Mouse (Mus musculus): ENCODE results near the gene Ndufa4. TPM values are rescaled to one million over a fixed set of nuclear protein-coding genes. Genes with fewer than 3 reads are reported as not detected.

Ndufa4 gene
- polyA plus RNA-seq (2021), result 1,013 TPM

DNA sequence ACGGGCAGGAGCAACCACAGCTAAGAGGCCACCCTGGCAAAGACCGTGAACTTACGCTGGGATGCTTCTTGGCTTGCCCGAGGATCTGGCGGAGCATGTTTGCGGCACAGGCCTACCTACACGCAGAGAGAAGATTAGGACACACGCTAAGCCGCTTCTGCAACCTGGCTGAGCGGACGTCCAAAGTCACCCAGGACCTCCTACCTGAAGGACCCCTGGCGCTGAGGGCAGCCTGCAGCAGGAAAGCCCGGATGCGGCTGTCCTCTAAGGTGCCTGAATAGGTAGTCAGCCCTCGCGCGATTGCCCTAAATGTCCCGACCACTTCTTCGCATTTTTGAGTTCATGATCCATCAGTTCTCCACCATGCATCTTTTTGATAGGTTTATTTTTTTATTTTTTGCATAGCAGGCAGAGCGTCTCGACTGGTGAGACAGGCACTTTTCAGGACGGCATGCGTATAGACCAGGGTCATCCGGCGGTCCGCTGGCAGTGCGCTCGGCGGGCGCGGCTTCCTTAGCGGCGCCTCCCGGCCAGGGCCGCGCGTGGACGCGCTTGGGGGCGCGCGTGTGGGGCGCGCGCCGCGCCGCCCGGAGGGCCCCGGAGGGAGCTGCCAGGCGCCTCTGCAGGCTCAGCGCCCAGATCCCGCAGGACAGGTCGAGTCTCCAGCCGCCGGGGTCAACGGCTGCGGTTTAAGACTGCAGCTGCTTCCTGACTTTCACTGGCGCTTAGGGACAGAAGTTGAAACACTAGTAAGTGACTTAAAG lies at the start of gene Ndufa4, which contains the start of gene Phf14:
TSS of gene Ndufa4 (minus strand) at position 229 of the 764 bp plus-strand sequence.
TSS of gene Phf14 (plus strand) at position 541 of the 764 bp plus-strand sequence.
- in situ Hi-C loops (cut with MboI; ENCODE audit: low pct_unique_long_range_greater_than_20kb), result loop anchor here (25.0 kb wide), 2 partner anchors 1155 to 1955 kb away; partner anchors contain the start of genes 2610001J05Rik and Tmem106b
- ATAC-seq (peak; percentile 96), DNase-seq (ENCODE audit: low read depth, low spot score) (peak; percentile 82)
- CTCF ChIA-PET, result no interaction called here
- no peaks in the 10 kb centered on the region for H3K27me3 ChIP-seq
- POLR2A ChIA-PET, result interaction anchor here (1.7 kb wide), 1 partner anchor 18 kb away, joined by 6 read pairs; no protein-coding TSS in a partner anchor
- no peak for TF ChIP-seq CTCF (IDR thresholded peaks at IDR 0.05)

DNA sequence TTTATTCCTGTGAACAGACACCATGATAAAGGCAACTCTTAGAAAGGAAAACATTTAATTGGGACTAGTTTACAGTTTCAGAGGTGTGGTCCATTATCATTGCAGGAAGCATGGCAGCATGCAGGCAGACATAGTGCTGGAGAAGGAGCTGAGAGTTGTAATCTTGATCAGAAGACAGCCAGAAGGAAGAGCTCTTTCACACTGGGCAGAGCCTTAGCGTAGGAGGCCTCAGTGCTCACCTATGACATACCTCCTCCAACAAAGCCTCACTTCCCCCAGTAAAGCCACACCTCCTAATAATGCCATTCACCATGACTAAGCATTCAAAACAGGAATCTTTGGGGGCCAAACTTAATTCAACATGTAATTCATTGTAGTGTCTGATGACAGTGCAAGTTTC lies 40.8 kb upstream of the Ndufa4 start:
- in situ Hi-C loops (cut with MboI; ENCODE audit: low pct_unique_long_range_greater_than_20kb), result no loop called here
- ChIA-PET CTCF (interaction anchor here (1.5 kb wide), 1 partner anchor 24 kb away, joined by 3 read pairs; no protein-coding TSS in a partner anchor), POLR2A (no interaction called here)
- ATAC-seq (no peak), DNase-seq (ENCODE audit: low read depth, low spot score) (no peak)
- TF ChIP-seq CTCF (IDR thresholded peaks at IDR 0.05), result no peak
- H3K27me3 ChIP-seq, result no peaks in the 10 kb centered on the region

DNA sequence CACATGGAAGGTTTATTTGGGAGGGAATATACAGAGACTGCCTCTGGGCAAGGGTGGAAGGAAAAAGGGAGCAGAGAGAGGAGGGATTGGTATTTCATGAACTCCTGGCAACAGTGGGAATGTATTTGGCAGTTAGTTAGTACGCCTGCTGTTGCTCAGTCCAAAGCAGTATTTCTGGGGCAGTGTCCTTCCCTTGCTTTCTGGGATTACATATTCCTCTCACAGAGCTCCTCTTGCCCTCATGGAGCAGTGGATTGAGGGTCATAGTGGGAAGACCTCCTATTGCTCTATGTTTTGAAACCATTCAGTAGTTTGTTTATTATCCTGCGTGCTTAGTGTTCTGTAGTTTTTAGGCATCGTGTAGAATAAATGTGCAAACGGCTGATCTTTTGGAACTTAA lies 34.8 kb upstream of the Ndufa4 start:
- DNase-seq (ENCODE audit: low read depth, low spot score) (no peak), ATAC-seq (no peak)
- ChIA-PET POLR2A (no interaction called here), CTCF (no interaction called here)
- H3K27me3 ChIP-seq, result no peaks in the 10 kb centered on the region
- TF ChIP-seq CTCF (IDR thresholded peaks at IDR 0.05), result no peak
- in situ Hi-C loops (cut with MboI; ENCODE audit: low pct_unique_long_range_greater_than_20kb), result no loop called here

DNA sequence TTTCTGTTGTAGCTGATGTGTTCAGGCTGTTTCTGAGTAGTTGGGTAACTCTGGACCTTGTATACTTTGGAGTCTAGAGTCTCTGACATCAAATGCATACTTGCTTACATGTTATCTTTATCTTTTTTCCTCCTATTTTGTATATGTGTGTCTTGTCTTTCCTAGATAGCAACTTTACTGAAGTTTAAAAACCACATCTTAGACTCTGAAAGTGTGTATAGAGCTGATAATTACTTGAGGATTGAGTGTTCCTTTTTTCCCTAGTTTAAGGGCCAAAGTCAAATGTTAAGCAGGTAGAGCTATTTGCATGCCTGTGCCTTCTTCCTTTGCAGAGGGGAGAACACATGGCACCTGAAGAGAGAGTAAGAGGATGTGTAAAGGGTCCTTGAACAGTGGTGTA lies 33.6 kb upstream of the Ndufa4 start:
- ATAC-seq (no peak), DNase-seq (ENCODE audit: low read depth, low spot score) (no peak)
- POLR2A ChIA-PET, result no interaction called here
- no peak for TF ChIP-seq CTCF (IDR thresholded peaks at IDR 0.05)
- H3K27me3 ChIP-seq, result no peaks in the 10 kb centered on the region
- in situ Hi-C loops (cut with MboI; ENCODE audit: low pct_unique_long_range_greater_than_20kb), result no loop called here
- CTCF ChIA-PET, result no interaction called here

DNA sequence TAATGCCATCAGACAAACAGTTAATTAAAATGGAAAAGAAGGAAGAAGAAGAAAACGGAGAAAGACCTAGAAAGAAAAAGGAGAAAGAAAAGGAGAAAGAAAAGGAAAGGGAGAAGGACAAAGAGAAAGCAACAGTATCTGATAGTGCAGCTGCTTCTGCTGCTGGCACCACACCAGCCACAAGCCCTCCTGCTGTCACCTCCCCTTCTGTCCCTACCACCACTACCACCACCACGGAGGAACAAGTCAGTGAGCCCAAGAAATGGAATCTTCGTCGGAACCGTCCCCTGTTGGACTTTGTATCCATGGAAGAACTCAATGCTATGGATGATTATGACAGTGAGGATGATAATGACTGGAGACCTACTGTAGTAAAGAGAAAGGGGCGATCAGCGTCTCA lies 26.1 kb upstream of the Ndufa4 start:
- no peak for TF ChIP-seq CTCF (IDR thresholded peaks at IDR 0.05)
- POLR2A ChIA-PET, result no interaction called here
- no peak for DNase-seq (ENCODE audit: low read depth, low spot score)
- in situ Hi-C loops (cut with MboI; ENCODE audit: low pct_unique_long_range_greater_than_20kb), result no loop called here
- no peak for ATAC-seq
- H3K27me3 ChIP-seq, result no peaks in the 10 kb centered on the region
- CTCF ChIA-PET, result no interaction called here

DNA sequence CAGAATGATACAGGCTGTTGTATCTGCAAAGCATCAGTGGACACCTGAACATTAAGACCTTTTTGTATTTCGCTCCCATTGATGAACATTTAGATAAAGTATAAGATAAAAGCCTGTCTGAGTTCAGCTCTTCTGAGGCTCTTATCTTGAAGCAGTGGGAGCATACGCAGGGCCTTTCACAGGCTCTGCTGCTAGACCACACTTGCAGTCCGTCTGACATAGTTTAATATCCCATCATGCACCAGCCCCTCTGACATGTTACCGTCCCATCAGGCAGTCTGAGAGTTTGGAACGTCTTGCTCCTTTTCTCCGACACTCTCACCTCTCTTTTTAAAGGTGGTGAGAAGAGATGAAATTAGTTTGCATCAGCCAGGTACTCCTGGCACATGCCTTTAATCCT lies 20.2 kb upstream of the Ndufa4 start:
- DNase-seq (ENCODE audit: low read depth, low spot score), result no peak
- ChIA-PET CTCF (interaction anchor here (1.2 kb wide), 1 partner anchor 11 kb away, joined by 4 read pairs; no protein-coding TSS in a partner anchor), POLR2A (no interaction called here)
- H3K27me3 ChIP-seq, result no peaks in the 10 kb centered on the region
- in situ Hi-C loops (cut with MboI; ENCODE audit: low pct_unique_long_range_greater_than_20kb), result no loop called here
- ATAC-seq, result no peak
- no peak for TF ChIP-seq CTCF (IDR thresholded peaks at IDR 0.05)

DNA sequence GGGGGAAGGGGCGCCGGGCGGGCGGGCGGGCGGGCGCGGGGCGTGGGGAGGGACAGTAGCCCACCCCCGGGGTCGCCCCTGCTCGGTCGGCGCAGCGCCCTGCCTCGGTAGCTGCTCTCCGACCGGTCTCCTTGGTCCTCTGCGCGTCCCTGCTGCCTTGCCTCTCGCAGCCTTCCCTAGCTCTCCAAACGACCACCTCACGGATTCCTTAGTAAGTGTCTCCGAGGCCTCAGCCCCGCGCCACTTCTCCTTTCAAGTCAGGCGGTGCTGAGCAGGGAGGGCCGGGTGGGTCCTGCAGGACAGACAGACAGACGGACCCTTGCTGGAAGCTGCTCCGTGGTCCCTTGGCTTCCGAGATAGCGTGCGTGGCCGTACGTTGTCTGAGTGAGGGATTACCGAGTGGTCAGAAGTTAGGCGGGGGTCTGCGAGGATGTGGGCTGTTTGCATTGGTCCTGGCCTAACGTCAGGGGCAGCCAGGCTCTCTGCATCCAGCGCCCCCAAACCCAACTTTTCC lies 18.8 kb upstream of the Ndufa4 start:
- no peak for DNase-seq (ENCODE audit: low read depth, low spot score)
- in situ Hi-C loops (cut with MboI; ENCODE audit: low pct_unique_long_range_greater_than_20kb), result no loop called here
- TF ChIP-seq CTCF (IDR thresholded peaks at IDR 0.05), result no peak
- ChIA-PET POLR2A (interaction anchor here (1.9 kb wide), 1 partner anchor 19 kb away, joined by 6 read pairs; the partner anchor contains the start of genes Ndufa4 and Phf14), CTCF (interaction anchor here (1.2 kb wide), 1 partner anchor 13 kb away, joined by 4 read pairs; no protein-coding TSS in a partner anchor)
- peak; percentile 76 for ATAC-seq
- no peaks in the 10 kb centered on the region for H3K27me3 ChIP-seq

DNA sequence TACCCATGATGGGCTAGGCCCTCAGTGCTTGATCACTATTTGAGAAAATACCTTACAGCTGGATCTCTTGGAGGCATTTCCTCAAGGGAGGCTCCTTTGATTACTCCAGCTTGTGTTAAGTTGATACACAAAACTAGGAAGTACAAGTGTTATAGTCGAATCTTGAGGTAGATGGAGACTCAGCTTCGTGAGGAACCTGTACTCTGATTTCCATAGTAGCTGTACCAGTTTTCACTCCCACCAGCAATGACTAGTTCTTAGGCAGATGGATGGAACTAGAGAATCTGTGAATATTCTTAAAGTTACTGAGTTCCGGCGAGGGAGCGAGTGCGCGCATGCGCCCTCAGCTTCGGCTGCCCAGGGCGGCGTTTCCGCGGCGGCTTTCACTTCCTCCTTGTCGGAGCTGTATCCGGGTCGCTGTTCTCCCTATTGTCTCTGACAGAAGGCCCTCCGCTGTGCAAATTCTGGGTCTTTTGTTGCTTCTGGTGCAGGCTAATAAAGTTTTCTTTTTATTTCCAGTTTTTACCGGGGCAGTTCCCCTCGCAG lies 18.3 kb upstream of the Ndufa4 start:
- POLR2A ChIA-PET, result interaction anchor here (1.9 kb wide), 1 partner anchor 18 kb away, joined by 6 read pairs; the partner anchor contains the start of genes Ndufa4 and Phf14
- H3K27me3 ChIP-seq, result no peaks in the 10 kb centered on the region
- peak; percentile 95 for ATAC-seq
- no peak for TF ChIP-seq CTCF (IDR thresholded peaks at IDR 0.05)
- CTCF ChIA-PET, result no interaction called here
- in situ Hi-C loops (cut with MboI; ENCODE audit: low pct_unique_long_range_greater_than_20kb), result no loop called here
- peak; percentile 56 for DNase-seq (ENCODE audit: low read depth, low spot score)

DNA sequence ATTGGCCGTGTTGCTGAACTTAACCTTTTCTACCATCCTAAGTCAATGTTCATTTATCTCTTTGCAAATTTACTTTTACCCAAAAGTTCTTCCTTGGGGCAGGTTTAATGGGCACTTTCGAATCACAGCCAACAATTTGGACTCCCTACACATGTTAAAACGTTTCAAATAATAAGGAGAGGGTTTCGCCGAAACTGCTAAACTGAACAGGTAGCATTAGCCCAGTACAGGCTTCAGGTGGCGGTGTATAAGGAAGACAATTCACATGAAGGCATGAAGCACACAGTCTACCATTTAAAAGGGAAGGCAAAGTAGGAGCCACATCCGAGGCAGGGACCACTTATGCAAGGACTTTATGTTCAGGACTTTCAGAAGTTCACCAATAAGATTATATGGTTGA lies 873 bp upstream of the Ndufa4 start:
- DNase-seq (ENCODE audit: low read depth, low spot score) (no peak), ATAC-seq (no peak)
- ChIA-PET POLR2A (interaction anchor here (0.7 to 1.7 kb wide), 2 partner anchors 17 to 42 kb away, joined by 3 to 6 read pairs; no protein-coding TSS in a partner anchor), CTCF (no interaction called here)
- in situ Hi-C loops (cut with MboI; ENCODE audit: low pct_unique_long_range_greater_than_20kb), result loop anchor here (25.0 kb wide), 2 partner anchors 1154 to 1954 kb away; partner anchors contain the start of genes 2610001J05Rik and Tmem106b
- H3K27me3 ChIP-seq, result no peaks in the 10 kb centered on the region
- no peak for TF ChIP-seq CTCF (IDR thresholded peaks at IDR 0.05)

DNA sequence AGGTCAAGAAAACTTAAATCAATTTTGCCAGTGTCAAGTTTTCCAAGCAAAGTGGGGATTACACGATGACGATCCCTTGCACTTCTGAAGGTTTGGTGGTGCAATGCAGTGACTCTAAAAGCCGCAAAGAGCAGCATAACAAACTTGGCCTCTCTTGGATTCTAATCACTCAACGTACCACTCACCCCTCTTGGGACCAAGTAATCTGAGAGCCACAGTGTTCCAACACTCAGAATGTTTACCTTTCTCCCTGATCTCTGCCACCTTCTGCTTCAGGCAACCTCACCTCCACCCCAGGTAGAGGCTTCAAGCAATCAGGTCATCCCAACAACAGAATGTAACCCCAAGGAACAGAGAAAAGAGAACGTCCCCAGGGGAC lies 418 bp downstream of the Ndufa4 start:
- CTCF ChIA-PET, result no interaction called here
- in situ Hi-C loops (cut with MboI; ENCODE audit: low pct_unique_long_range_greater_than_20kb), result loop anchor here (25.0 kb wide), 2 partner anchors 1155 to 1955 kb away; partner anchors contain the start of genes 2610001J05Rik and Tmem106b
- peak; percentile 46 for ATAC-seq
- POLR2A ChIA-PET, result interaction anchor here (1.7 kb wide), 1 partner anchor 18 kb away, joined by 6 read pairs; no protein-coding TSS in a partner anchor
- no peaks in the 10 kb centered on the region for H3K27me3 ChIP-seq
- TF ChIP-seq CTCF (IDR thresholded peaks at IDR 0.05), result peak; percentile 13
- no peak for DNase-seq (ENCODE audit: low read depth, low spot score)
